Mouse (Mus musculus) stomach, embryonic 14.5 days (tissue): ENCODE measurements around the gene Numa1. TPM values are rescaled to one million over a fixed set of nuclear protein-coding genes. Genes with fewer than 3 reads are reported as not detected.
A peak's percentile ranks its signal among the peaks of the same experiment; 100 is the strongest.
"Not testable (repeated sequence)": the region's sequence is repeated elsewhere in the genome, so short reads cannot be mapped to it uniquely, and the experiment has no call there.

Experiments
- ATAC-seq: fragments of 200-750 bp; cut with Nextera tagmentation; 2 replicates; pipeline ENCODE4 v1.8.0; 2017; ENCODE audit warnings: low read depth, moderate TSS enrichment; ENCODE audit not compliant: insufficient number of reproducible peaks, insufficient read depth, low FRiP score
- H3K27ac ChIP-seq: fragments of 300-500 bp; sonication (generic); 2 replicates; pipeline ENCODE4 v1.5.1; 2014; ENCODE audit warnings: mild to moderate bottlenecking, low read length, moderate library complexity, mixed read lengths
- H3K27me3 ChIP-seq: fragments of 300-500 bp; sonication (generic); 2 replicates; pipeline ENCODE4 v1.6.1; 2014; ENCODE audit warnings: low read length, control low read depth, mixed read lengths; ENCODE audit not compliant: control insufficient read depth, insufficient read depth
- H3K36me3 ChIP-seq: fragments of 300-500 bp; sonication (generic); 2 replicates; pipeline ENCODE4 v1.6.1; 2014; ENCODE audit warnings: mild to moderate bottlenecking, control low read depth, low read length, moderate library complexity, mixed read lengths; ENCODE audit not compliant: control insufficient read depth, insufficient read depth
- H3K4me1 ChIP-seq: fragments of 300-500 bp; sonication (generic); 2 replicates; pipeline ENCODE4 v1.6.1; 2014; ENCODE audit warnings: low read length, control low read depth, mixed read lengths; ENCODE audit not compliant: control insufficient read depth, insufficient read depth
- H3K4me2 ChIP-seq: fragments of 300-500 bp; sonication (generic); replicated peaks from 2 replicates; pipeline ENCODE4 v1.6.1; 2014; ENCODE audit warnings: low read depth, low read length, control low read depth
- H3K4me3 ChIP-seq: fragments of 300-500 bp; sonication (generic); 2 replicates; pipeline ENCODE4 v1.5.1; 2014; ENCODE audit warnings: low read depth, low read length, control low read depth
- H3K9ac ChIP-seq: fragments of 300-500 bp; sonication (generic); replicated peaks from 2 replicates; pipeline ENCODE4 v1.6.1; 2014; ENCODE audit warnings: low read depth, mild to moderate bottlenecking, control low read depth, low read length, moderate library complexity, mixed read lengths
- H3K9me3 ChIP-seq: fragments of 300-500 bp; sonication (generic); 2 replicates; pipeline ENCODE4 v1.6.1; 2016; ENCODE audit warnings: low read depth, low read length, control low read depth; ENCODE audit not compliant: control insufficient read depth
- WGBS: fragments of 180-500 bp; shearing (Covaris S2); extraction: QIAGEN DNeasy Blood & Tissue Kit; methylation state at CpG from one replicate; pipeline ENCODE4 v1.1.7; 2014; 5-methylcytosine and 5-hydroxymethylcytosine counted together
- polyA plus RNA-seq: library from polyadenylated mRNA; unstranded; fragments of >200 nt; fragmentation: Nextera tagmentation; extraction: Ambion mirVana; gene quantifications from 2 replicates; pipeline ENCODE4 v1.2.1, GENCODE M21; 2014

The Numa1 gene
- polyA plus RNA-seq, 1 experiment from 2014 or later = 99.7 TPM

DNA sequence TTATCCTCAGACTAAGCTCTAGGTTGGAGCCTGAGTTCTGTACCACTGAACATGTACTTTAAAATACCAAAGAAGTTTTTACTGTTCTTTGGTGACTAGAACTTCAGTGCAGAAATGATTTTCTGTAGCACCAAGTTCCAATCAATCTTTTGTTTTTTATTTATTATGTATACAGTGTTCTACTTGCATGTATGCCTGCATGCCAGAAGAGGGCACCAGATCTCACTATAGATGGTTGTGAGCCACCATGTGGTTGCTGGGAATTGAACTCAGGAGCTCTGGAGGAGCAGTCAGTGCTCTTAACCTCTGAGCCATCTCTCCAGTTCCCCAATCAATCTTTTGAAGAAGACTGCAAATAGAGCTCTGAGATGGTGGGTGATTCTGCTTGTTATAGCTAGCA is 8.0 kb upstream of the Numa1 start:
- not testable (repeated sequence) for H3K27ac ChIP-seq, ATAC-seq

DNA sequence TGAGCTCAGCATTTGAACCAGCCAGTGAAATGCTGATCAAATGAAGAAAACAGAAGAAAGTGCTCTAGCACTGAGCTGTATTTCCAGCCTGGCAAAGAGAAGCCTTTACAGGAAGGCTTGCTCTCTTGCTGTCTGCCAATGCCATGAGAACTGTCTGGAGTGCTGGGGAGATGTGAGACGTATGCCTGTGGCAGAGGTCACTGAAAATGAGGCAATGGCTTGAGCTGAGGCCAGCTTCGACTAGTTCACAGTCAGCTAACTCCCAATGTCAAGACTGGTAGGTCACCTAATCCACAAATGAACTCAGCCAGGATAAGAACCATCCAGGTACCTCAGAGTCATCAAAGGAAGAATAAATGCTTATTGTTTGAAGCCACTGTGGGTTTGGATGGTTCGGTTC is 5.8 kb upstream of the Numa1 start:
- Histone ChIP-seq H3K27me3 (no peaks in the 10 kb centered on the region), H3K9ac (no peak overlapping the region), H3K4me2 (no peak overlapping the region), H3K36me3 (no peaks in the 10 kb centered on the region), H3K4me1 (peaks cover 4% of the 10 kb centered on the region; the same call in 1 of the 2 replicates), H3K4me3 (no peak overlapping the region), H3K9me3 (no peaks in the 10 kb centered on the region), H3K27ac (no peak overlapping the region)
- no peak for ATAC-seq
- 83% methylated on average over 3 of the region's 3 CpGs for WGBS

More for the DNA sequence above, 8.0 kb upstream of the Numa1 start:
- not testable (repeated sequence) for H3K4me2 ChIP-seq, H3K9me3 ChIP-seq, H3K4me3 ChIP-seq, H3K9ac ChIP-seq, H3K36me3 ChIP-seq, H3K27me3 ChIP-seq, H3K4me1 ChIP-seq

DNA sequence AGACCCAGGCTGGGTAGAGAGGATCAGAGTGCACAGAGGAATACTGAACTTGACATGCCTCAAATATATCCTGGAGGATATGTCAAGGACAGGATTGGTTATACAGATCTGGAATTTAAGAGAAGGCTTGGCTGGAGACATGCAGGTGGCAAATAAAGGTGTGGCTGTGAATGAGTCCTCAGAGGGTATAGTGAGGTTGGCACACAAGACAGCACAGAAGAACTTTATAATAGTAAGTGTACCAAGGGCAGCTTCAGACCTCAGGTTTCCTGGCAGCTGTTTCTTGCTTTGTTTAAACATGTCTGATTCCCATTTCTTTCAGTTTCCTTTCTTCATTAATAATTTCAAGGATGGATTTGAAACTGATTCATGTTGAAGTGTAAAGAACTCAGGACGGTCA is 1.4 kb upstream of the Numa1 start:
- peak overlapping the region; percentile 42 for H3K4me2 ChIP-seq
- no peaks in the 10 kb centered on the region for H3K36me3 ChIP-seq
- 79% methylated on average over 1 of the region's 1 CpGs for WGBS
- ATAC-seq = no peak
- H3K9ac ChIP-seq = no peak overlapping the region
- H3K4me1 ChIP-seq = peaks cover 4% of the 10 kb centered on the region; the same call in 1 of the 2 replicates
- no peaks in the 10 kb centered on the region for H3K27me3 ChIP-seq
- H3K27ac ChIP-seq = peak overlapping the region; percentile 41; the same call in 1 of the 2 replicates
- H3K4me3 ChIP-seq = peak overlapping the region; percentile 90; the same call in 1 of the 2 replicates
- H3K9me3 ChIP-seq = no peaks in the 10 kb centered on the region

DNA sequence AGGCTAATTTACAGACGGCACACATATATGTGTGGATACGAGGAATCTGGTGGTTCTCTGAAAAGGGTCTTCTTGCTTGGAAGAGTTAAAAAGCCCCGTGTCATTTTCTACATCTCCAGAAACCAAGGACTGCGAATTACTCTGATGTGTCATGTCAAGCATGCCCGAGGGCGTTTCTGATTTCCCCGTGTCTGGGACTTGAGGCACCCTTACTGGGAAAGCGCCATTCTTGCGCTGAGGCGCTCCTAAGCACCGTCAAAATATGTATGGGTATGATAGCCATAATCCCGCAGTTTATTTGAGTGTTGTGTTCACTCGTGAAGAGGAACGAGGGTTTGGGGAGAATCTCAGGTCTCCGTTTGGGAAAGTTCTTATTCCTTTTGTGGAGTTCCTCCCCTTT is 611 bp upstream of the Numa1 start:
- Histone ChIP-seq H3K9me3 (no peaks in the 10 kb centered on the region), H3K27ac (peak overlapping the region; percentile 41; the same call in 1 of the 2 replicates), H3K36me3 (no peaks in the 10 kb centered on the region), H3K27me3 (no peaks in the 10 kb centered on the region), H3K4me1 (peaks cover 4% of the 10 kb centered on the region; the same call in 1 of the 2 replicates), H3K4me3 (peak overlapping the region; percentile 90), H3K4me2 (peak overlapping the region; percentile 42), H3K9ac (peak overlapping the region; percentile 65)
- 4% methylated on average over 15 of the region's 15 CpGs for WGBS
- peak; percentile 26; the same call in 1 of the 2 replicates for ATAC-seq

DNA sequence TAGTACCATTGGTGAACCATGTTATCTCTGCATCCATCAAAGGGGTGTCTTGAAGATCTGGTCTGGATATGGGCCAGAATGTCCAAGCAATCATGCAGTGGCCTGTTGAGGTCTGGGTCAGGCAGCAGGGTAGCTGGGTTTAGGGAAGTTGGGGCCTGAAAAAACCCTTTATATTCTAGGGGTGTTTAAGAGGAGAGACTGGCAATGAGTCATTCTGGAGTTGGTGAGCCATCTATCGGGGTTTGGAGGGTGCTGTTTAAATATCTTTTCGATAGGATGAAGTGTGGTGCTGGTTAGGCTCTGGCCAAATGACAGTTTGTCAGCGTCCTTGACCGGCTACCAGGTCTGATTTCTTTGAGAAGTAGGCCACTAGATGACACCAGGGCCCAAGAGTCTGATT is 2.0 kb downstream of the Numa1 start:
- ATAC-seq = no peak
- H3K9me3 ChIP-seq = no peaks in the 10 kb centered on the region
- H3K36me3 ChIP-seq = no peaks in the 10 kb centered on the region
- WGBS = 92% methylated on average over 4 of the region's 4 CpGs
- no peak overlapping the region for H3K9ac ChIP-seq
- H3K4me1 ChIP-seq = peaks cover 4% of the 10 kb centered on the region; the same call in 1 of the 2 replicates
- H3K4me2 ChIP-seq = no peak overlapping the region
- H3K27ac ChIP-seq = no peak overlapping the region
- no peak overlapping the region for H3K4me3 ChIP-seq
- no peaks in the 10 kb centered on the region for H3K27me3 ChIP-seq

DNA sequence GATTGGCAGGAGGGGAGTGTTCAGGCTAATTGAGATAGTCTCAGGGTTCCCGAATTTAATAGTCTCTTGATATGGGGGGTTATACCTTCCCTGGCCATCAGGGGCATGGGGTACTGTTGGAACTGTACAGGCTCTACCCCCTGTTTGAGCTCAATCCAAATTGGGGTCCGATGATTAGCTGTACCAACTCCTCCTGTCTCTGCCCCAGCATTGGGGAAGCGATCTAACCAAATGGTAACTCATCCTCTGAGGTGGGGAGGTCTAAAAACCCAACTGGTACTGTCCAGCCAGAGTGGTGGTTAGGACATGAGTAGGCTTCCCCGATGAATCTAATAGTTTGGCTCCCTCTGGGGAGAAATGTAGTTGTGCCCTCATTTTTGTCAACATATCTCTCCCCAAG is 3.1 kb downstream of the Numa1 start:
- no peaks in the 10 kb centered on the region for H3K27me3 ChIP-seq
- H3K4me2 ChIP-seq = no peak overlapping the region
- no peaks in the 10 kb centered on the region for H3K36me3 ChIP-seq
- no peak overlapping the region for H3K4me3 ChIP-seq
- H3K27ac ChIP-seq = no peak overlapping the region
- peaks cover 4% of the 10 kb centered on the region; the same call in 1 of the 2 replicates for H3K4me1 ChIP-seq
- no peak for ATAC-seq
- WGBS = 94% methylated on average over 4 of the region's 4 CpGs
- H3K9me3 ChIP-seq = no peaks in the 10 kb centered on the region
- no peak overlapping the region for H3K9ac ChIP-seq

DNA sequence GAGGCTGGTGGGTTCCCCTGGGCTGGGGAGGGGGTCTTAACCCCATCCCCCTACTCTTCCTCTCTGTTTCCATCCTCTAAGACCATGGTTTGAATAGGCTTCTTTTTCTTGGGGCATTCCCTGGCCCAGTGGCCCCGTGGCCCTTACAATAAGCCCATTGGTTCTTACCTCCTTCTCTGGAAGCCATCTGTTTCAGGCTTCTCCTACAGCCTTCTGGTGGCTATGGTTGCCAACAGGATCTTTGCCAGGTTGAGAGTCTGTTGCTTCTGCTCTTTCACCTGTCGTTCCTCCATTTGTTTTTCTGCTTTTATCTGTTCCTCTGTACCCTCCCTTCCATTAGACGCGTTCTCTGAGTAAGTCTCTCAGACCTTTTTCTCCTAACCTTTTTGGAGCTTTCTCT is 3.7 kb downstream of the Numa1 start:
- no peak overlapping the region for H3K4me2 ChIP-seq
- no peak for ATAC-seq
- no peak overlapping the region for H3K27ac ChIP-seq
- H3K4me3 ChIP-seq = no peak overlapping the region
- H3K4me1 ChIP-seq = peaks cover 3% of the 10 kb centered on the region; the same call in 1 of the 2 replicates
- H3K27me3 ChIP-seq = no peaks in the 10 kb centered on the region
- H3K9ac ChIP-seq = no peak overlapping the region
- 90% methylated on average over 4 of the region's 4 CpGs for WGBS
- no peaks in the 10 kb centered on the region for H3K9me3 ChIP-seq
- H3K36me3 ChIP-seq = no peaks in the 10 kb centered on the region

DNA sequence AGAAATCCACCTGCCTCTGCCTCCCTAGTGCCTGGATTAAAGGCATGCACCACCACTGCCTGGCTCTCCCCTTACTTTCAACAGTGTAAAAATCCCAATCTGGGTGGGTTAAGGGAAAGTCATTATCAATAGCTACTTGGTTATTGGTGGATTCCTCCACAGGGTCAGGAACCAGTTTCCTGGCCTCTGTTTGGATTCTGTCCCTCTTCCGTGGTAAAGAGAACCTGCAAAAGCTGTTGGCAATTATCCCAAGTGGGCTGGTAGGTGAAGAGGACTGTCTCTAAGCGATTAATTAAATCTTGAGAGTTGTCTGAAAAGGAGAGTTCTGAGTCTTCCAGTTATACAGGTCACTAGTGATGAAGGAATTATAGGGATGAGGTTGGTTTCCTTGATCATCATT is 4.4 kb downstream of the Numa1 start:
- Histone ChIP-seq H3K4me1 (no peaks in the 10 kb centered on the region), H3K27me3 (no peaks in the 10 kb centered on the region), H3K9me3 (no peaks in the 10 kb centered on the region), H3K36me3 (no peaks in the 10 kb centered on the region), H3K4me2 (no peak overlapping the region), H3K4me3 (no peak overlapping the region), H3K27ac (no peak overlapping the region), H3K9ac (no peak overlapping the region)
- no peak for ATAC-seq
- 89% methylated on average over 2 of the region's 2 CpGs for WGBS

DNA sequence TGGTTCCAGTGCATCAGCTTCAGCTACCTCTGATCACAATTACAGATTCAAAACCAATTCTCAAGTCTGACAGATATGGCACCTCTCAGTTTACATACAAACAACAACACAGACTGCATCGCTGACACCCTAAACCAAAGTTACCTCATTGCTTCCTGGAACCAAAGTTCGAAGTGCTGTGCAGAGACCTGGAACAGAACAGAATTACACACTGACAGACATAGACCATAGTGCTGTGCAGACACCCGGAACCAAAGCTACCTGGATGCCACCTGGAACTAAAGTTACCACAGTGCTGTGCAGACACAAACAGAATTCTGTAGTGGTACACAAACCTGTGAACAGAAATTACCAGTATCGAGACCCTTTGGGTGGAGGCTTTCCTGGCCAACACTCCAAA is 5.8 kb downstream of the Numa1 start:
- no peaks in the 10 kb centered on the region for H3K27me3 ChIP-seq
- H3K4me3 ChIP-seq = no peak overlapping the region
- H3K27ac ChIP-seq = no peak overlapping the region
- 93% methylated on average over 4 of the region's 4 CpGs for WGBS
- no peak overlapping the region for H3K9ac ChIP-seq
- H3K4me2 ChIP-seq = no peak overlapping the region
- no peak for ATAC-seq
- no peaks in the 10 kb centered on the region for H3K36me3 ChIP-seq
- no peaks in the 10 kb centered on the region for H3K9me3 ChIP-seq
- no peaks in the 10 kb centered on the region for H3K4me1 ChIP-seq
